Mouse (Mus musculus): ENCODE data around the gene Col25a1.

The Col25a1 gene

GRCm38 (mm10) chr3:130385856-130386255, 254.6 kb downstream of the Col25a1 start:
- no peak for DNase-seq

DNA sequence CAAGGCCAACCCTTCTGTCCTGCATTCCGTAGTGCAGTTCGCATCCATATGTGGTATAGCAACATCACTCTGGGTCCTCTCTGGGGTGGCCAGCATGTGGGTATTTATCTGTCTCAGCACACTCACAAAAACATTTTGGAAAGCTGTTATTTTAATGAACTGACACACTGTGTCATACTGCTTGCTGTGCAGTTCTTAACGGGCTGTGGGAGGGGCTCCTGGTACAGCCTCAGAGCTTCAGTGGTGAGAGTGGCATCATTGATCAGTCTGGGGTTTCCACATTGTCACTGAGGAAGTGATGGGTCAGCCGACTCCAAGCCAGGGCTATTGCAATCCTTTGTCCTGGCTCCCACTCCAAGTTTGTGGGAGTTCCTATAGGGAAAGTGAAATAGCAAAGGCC, 255.9 kb downstream of the Col25a1 start:
- DNase-seq, result no peak

DNA sequence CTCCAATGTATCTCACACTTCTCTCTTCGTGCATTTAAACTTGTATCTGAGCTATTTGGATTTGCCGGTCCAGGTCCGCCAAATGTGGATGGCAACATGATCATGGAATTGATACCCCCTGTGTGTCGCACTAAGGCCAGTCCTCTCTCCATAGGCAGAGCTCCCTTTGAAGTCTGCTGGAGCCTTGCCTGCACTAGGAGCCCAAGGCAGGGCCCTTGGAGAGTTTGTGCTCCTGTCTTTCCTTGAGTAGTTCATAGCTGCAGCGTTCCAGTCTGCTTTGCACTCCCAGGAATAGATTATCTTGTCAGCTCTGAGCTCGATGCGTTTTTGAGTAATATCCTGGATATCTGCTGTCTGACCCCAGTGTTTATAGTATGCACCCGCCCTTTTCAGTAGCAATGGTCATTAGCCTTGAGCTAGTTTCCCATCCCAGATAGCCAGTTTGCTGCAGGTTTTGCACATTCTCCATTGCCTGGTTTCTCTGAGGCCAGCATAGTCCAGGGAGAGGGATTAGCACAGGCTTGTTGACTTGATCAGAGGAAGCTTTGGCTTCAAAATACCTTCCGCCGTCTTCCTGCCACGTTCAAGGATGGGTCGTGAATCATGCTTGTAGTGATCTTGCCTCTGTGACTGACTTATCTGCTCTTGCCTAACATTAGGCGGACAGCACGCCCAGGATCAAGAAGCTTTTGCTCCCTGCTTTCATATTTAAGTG, 258.1 kb downstream of the Col25a1 start:
- DNase-seq, result no peak

DNA sequence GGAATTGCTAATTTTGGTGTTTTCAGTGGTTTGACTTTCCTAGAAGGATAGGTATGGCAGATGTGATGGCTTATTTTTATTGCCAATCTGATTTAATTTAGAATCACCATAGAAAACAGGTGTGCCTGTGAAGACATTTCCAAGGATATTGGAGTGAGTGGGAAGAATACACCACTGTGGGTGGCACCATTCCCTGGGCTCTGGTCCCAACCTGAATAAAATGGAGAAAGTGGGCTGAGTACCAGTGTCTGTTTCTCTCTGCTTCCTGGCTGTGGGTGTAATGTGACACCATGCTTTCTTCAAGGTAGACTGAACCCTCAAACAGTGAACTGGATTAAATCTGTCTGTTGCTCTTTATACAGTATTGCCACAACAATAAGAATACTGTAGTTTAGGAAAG, 265.3 kb downstream of the Col25a1 start:
- no peak for DNase-seq

- peak; percentile 38 for DNase-seq
Observed at GRCm38 (mm10) chr3:130400716-130401559, 269.6 kb downstream of the Col25a1 start.

DNA sequence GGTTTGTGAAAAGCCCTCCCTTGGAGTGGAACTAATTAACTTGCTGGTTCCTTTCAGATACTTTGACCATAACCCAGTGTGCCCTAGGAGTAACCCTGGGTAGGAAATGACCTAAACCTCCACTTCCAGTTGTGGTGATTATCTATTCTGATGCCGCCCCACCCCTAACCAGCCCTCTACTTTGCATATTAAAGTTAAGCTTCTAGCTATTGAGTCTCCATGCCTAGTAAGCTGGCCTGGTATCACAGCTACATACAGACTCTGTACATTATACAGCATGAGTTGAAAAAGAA, 270.2 kb downstream of the Col25a1 start:
- no peak for DNase-seq

DNA sequence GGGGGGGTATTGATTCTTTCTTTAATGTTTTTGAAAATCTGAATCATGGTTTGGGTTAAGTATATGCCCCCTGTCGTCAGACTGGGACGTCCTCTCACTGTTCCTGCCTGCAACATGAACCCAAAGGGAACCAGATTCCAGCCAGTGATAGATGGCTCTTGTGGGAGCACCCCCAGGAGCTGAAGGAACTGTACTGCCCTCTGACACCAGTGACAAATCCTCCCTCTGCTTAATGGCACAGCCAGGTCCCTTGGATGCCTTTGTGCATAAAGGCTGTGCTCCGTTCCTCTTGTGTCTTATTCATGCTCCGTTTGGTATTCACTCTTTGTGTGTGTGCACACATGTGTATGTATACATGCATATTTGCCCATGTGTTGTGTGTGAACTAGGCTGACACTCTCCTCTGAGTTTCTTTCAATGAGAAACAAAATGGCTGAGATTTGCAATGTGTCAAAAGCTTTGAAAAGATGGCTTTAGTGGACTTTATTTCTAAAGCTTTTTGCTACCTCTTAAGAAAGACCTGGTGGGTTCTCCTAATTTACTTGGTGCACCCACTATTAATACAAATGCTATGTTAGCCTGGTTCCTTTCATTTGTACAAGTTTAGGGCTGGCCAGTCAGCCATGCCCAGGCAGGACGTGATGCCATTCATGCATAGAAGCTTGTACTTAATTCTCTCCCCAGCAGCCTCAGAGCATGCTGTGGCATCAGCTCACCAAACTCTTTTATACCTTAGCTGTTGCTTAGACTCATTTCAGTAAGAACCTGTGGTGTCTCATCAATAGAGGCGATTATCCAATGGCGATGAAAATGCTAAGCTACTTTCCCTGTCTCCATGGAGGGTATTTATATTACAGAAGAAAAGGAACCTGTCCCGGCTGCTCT, 273.5 kb downstream of the Col25a1 start:
- no peak for DNase-seq

- no peak for DNase-seq
Observed at GRCm38 (mm10) chr3:130407201-130407600, 275.9 kb downstream of the Col25a1 start.

DNA sequence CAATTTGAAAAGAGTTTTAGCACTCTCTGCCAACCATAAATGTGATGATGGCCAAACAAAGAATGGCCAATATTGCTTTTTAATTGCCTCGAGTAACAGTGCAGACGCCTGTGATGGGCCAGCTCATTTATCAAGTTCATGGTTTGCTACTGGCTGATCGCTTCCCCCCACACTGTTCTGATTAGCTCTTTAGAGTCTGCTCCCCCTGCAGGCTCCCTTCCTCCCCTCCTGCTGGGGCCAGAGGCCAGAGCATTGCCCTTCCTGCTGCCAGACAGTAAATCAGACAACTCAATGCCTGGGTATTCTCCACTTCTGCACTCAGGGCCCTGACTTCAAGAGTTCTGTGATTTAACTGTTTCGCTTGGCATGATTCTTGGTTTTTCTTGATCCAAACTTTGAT, 281.9 kb downstream of the Col25a1 start:
- DNase-seq, result no peak

GRCm38 (mm10) chr3:130418951-130419350, 287.6 kb downstream of the Col25a1 start:
- DNase-seq, result no peak

- peak; percentile 9 for DNase-seq
Observed at GRCm38 (mm10) chr3:130428796-130429195, 297.5 kb downstream of the Col25a1 start.

- DNase-seq, result no peak
Observed at GRCm38 (mm10) chr3:130430052-130430451, 298.8 kb downstream of the Col25a1 start.

- DNase-seq, result no peak
Observed at GRCm38 (mm10) chr3:130432818-130433217, 301.5 kb downstream of the Col25a1 start.

DNA sequence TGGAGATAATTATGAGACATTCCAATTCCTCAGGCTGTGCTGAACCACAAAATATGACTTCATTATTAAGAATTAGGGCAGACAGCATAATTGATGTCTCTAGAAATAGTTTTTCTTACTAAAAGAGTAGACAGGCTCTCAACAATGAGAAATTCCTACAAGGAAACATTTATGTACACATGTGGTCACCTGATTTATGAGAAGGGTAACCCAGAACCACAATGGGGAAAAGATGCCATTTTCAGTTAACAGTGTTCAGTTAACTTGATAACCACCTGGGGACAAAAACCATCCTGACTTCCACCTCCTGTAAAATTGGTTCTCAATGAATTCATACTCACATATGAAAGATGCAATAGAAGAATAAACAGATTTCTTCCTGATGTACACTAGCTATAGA, 305.7 kb downstream of the Col25a1 start:
- no peak for DNase-seq

DNA sequence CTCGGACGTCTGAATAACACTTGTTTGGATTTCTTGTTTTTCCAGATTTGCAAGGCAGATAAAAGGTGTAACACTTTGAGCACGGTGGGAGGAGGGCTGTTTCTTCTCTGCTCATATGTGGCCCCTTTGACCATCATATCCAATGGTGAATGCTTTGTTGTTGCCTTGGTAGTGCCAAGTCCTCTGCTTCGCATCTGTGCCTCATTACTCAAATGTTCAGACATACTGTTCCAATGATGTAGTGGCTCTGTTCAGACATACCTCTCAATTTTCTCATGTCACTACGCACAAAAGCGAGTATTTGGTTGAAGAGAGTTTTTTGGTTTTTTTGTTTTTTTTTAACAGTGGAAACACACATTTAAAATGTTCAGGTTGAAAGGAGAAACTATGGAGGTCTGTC, 308.5 kb downstream of the Col25a1 start:
- DNase-seq, result no peak

- DNase-seq, result no peak
Observed at GRCm38 (mm10) chr3:130440689-130441088, 309.4 kb downstream of the Col25a1 start.

- no peak for DNase-seq
Observed at GRCm38 (mm10) chr3:130443842-130444627, 312.7 kb downstream of the Col25a1 start.

DNA sequence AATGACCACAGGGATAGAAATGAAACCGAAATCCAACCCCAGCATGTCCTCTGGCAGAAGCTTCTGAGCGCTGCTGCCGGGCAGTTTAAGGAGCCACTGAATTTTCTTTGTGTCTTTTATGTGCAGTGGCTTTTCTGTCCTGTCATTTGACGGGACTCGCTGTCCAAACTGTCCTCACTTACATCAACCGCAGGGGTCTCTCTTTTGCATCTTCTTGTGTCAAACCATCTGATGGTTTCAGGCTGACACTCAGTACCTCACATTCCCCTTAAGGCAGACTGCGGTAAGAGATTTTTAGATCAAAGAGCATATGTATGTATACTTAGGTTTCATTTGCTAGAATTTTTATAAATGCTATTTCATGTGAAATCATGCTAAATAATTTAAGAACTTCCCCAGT, 318.6 kb downstream of the Col25a1 start:
- DNase-seq, result no peak

DNA sequence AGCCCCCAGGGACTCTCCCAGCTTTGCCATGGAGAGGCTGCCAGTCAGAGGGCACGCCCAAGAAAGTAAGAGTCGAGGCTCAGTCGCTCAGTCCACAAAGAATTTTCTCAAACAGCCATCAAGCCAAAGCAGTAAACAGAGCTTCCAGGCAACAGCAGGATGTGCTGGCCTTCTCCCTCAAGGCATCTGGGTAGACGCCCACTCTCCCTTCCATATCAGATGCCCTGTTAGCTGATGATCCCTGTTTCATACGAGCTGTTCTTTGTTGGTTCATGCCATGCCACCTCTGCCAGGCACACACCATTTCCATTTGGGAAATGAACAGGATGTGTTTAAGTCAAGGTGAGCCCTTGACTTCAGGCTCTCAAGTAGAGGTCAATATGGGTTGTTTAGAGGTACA, 334.1 kb downstream of the Col25a1 start:
- no peak for DNase-seq

DNA sequence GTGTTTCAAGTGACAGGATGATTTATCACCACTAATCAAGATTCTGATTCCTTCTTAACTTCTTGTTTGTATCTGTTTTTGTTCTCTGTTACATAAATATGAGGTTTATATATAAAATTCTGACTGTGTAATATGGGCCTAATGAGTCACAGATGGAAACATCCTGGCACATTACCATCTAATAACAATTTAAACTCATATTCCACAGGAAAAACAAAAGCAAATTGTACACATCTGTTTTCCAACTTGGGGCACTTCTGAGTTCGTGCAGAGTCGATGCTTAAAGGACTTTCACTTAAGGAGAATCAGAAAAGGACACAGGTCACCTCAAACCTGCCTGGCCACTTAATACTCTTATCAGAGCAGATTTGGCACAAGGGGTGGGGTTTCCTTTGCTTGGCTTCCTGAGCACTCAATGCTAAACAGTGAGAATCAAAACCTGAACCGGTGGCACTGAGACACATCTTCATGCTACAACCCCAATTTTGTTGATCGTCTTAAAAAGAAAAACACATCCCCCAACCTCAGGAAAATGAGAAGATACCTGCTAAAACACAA, 342.0 kb downstream of the Col25a1 start:
- no peak for DNase-seq

DNA sequence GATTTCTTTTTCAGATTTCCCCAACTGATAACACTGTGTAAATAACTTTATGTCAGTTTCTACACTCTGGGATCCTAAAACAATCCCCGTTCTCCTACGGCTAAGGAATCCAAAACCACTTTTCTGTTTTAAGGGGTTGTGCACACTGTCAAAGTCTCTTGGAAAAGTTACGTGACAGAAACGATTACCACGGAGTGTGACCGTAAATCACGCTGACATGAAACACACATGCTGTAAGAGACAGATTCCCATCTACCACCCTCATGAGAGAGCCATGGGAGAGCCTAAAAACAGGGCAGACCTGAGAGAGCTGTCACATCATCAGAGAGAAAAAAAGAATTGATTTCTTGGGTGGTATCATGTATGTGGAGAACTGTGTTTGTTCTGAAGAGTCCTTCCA, 342.7 kb downstream of the Col25a1 start:
- no peak for DNase-seq

- no peak for DNase-seq
Observed at GRCm38 (mm10) chr3:130482513-130482912, 351.2 kb downstream of the Col25a1 start.
